Mouse (Mus musculus): ENCODE results near the gene Hdac10. TPM values are rescaled to one million over a fixed set of nuclear protein-coding genes. Genes with fewer than 3 reads are reported as not detected.

Gene Hdac10
- polyA plus RNA-seq, 1 experiment: 19.0 TPM

GRCm38 (mm10) chr15:89136461-89137155 lies 8.1 kb upstream of the Hdac10 start:
- H3K27me3 ChIP-seq (ENCODE audit: control insufficient read depth, insufficient read depth, low read length): peaks cover 24% of the 10 kb centered on the region
- H3K4me3 ChIP-seq (ENCODE audit: low read depth, low read length): no peak overlapping the region
- H3K4me1 ChIP-seq (ENCODE audit: control insufficient read depth, insufficient read depth, insufficient read length, low read length): peaks cover 4% of the 10 kb centered on the region
- no peak overlapping the region for H3K27ac ChIP-seq (ENCODE audit: insufficient read depth, low read depth, low read length)
- no peaks in the 10 kb centered on the region for H3K36me3 ChIP-seq (ENCODE audit: control insufficient read depth, insufficient read depth, low read length)
- 86% methylated on average over 5 of the region's 5 CpGs for WGBS
- TF ChIP-seq CTCF (IDR thresholded peaks at IDR 0.05; ENCODE audit: extremely low read depth, insufficient read length, insufficient replicate concordance, low read depth, low read length) (no peak), POLR2A (IDR thresholded peaks at IDR 0.05; ENCODE audit: low read depth, low read length) (no peak)

- peaks cover 10% of the 10 kb centered on the region; the same call in 1 of the 2 replicates for H3K4me1 ChIP-seq (ENCODE audit: control insufficient read depth, insufficient read depth, insufficient read length, low read length)
- TF ChIP-seq CTCF (IDR thresholded peaks at IDR 0.05; ENCODE audit: extremely low read depth, insufficient read length, insufficient replicate concordance, low read depth, low read length) (no peak), POLR2A (IDR thresholded peaks at IDR 0.05; ENCODE audit: low read depth, low read length) (no peak)
- WGBS: 75% methylated on average over 3 of the region's 3 CpGs
Measured at GRCm38 (mm10) chr15:89131316-89131715, 2.8 kb upstream of the Hdac10 start.

GRCm38 (mm10) chr15:89130245-89130644 lies 1.7 kb upstream of the Hdac10 start:
- H3K4me3 ChIP-seq (ENCODE audit: low read depth, low read length): no peak overlapping the region
- peaks cover 10% of the 10 kb centered on the region; the same call in 1 of the 2 replicates for H3K4me1 ChIP-seq (ENCODE audit: control insufficient read depth, insufficient read depth, insufficient read length, low read length)
- no peaks in the 10 kb centered on the region for H3K36me3 ChIP-seq (ENCODE audit: control insufficient read depth, insufficient read depth, low read length)
- no peaks in the 10 kb centered on the region for H3K27me3 ChIP-seq (ENCODE audit: control insufficient read depth, insufficient read depth, low read length)
- no peak for TF ChIP-seq CTCF (IDR thresholded peaks at IDR 0.05; ENCODE audit: extremely low read depth, insufficient read length, insufficient replicate concordance, low read depth, low read length)
- no peak for TF ChIP-seq POLR2A (IDR thresholded peaks at IDR 0.05; ENCODE audit: low read depth, low read length)
- H3K27ac ChIP-seq (ENCODE audit: insufficient read depth, low read depth, low read length): no peak overlapping the region

More at GRCm38 (mm10) chr15:89131316-89131715, 2.8 kb upstream of the Hdac10 start:
- Histone ChIP-seq H3K27me3 (ENCODE audit: control insufficient read depth, insufficient read depth, low read length) (no peaks in the 10 kb centered on the region), H3K27ac (ENCODE audit: insufficient read depth, low read depth, low read length) (no peak overlapping the region), H3K4me3 (ENCODE audit: low read depth, low read length) (no peak overlapping the region), H3K36me3 (ENCODE audit: control insufficient read depth, insufficient read depth, low read length) (no peaks in the 10 kb centered on the region)

GRCm38 (mm10) chr15:89127364-89127940 lies 1.0 kb downstream of the Hdac10 start:
- 39% methylated on average over 8 of the region's 8 CpGs for WGBS
- H3K4me3 ChIP-seq (ENCODE audit: low read depth, low read length): peak overlapping the region; percentile 81

GRCm38 (mm10) chr15:89126622-89127021 lies 1.9 kb downstream of the Hdac10 start:
- Histone ChIP-seq H3K36me3 (ENCODE audit: control insufficient read depth, insufficient read depth, low read length) (no peaks in the 10 kb centered on the region), H3K4me1 (ENCODE audit: control insufficient read depth, insufficient read depth, insufficient read length, low read length) (peaks cover 21% of the 10 kb centered on the region), H3K27ac (ENCODE audit: insufficient read depth, low read depth, low read length) (no peak overlapping the region), H3K4me3 (ENCODE audit: low read depth, low read length) (no peak overlapping the region), H3K27me3 (ENCODE audit: control insufficient read depth, insufficient read depth, low read length) (no peaks in the 10 kb centered on the region)
- TF ChIP-seq POLR2A (IDR thresholded peaks at IDR 0.05; ENCODE audit: low read depth, low read length): no peak
- WGBS: 89% methylated on average over 8 of the region's 8 CpGs

More at GRCm38 (mm10) chr15:89127364-89127940, 1.0 kb downstream of the Hdac10 start:
- H3K27me3 ChIP-seq (ENCODE audit: control insufficient read depth, insufficient read depth, low read length): no peaks in the 10 kb centered on the region
- H3K36me3 ChIP-seq (ENCODE audit: control insufficient read depth, insufficient read depth, low read length): no peaks in the 10 kb centered on the region
- peaks cover 17% of the 10 kb centered on the region for H3K4me1 ChIP-seq (ENCODE audit: control insufficient read depth, insufficient read depth, insufficient read length, low read length)
- TF ChIP-seq CTCF (IDR thresholded peaks at IDR 0.05; ENCODE audit: extremely low read depth, insufficient read length, insufficient replicate concordance, low read depth, low read length) (no peak), POLR2A (IDR thresholded peaks at IDR 0.05; ENCODE audit: low read depth, low read length) (no peak)
- H3K27ac ChIP-seq (ENCODE audit: insufficient read depth, low read depth, low read length): no peak overlapping the region

GRCm38 (mm10) chr15:89125351-89125750 lies 3.1 kb downstream of the Hdac10 start:
- H3K27me3 ChIP-seq (ENCODE audit: control insufficient read depth, insufficient read depth, low read length): no peaks in the 10 kb centered on the region
- H3K36me3 ChIP-seq (ENCODE audit: control insufficient read depth, insufficient read depth, low read length): no peaks in the 10 kb centered on the region
- 94% methylated on average over 9 of the region's 9 CpGs for WGBS
- H3K4me3 ChIP-seq (ENCODE audit: low read depth, low read length): no peak overlapping the region
- no peak overlapping the region for H3K27ac ChIP-seq (ENCODE audit: insufficient read depth, low read depth, low read length)
- peaks cover 21% of the 10 kb centered on the region for H3K4me1 ChIP-seq (ENCODE audit: control insufficient read depth, insufficient read depth, insufficient read length, low read length)
- TF ChIP-seq POLR2A (IDR thresholded peaks at IDR 0.05; ENCODE audit: low read depth, low read length) (no peak), CTCF (IDR thresholded peaks at IDR 0.05; ENCODE audit: extremely low read depth, insufficient read length, insufficient replicate concordance, low read depth, low read length) (no peak)

GRCm38 (mm10) chr15:89124312-89124711 lies 4.2 kb downstream of the Hdac10 start:
- 94% methylated on average over 3 of the region's 3 CpGs for WGBS
- no peak for TF ChIP-seq CTCF (IDR thresholded peaks at IDR 0.05; ENCODE audit: extremely low read depth, insufficient read length, insufficient replicate concordance, low read depth, low read length)
- no peak for TF ChIP-seq POLR2A (IDR thresholded peaks at IDR 0.05; ENCODE audit: low read depth, low read length)
- no peak overlapping the region for H3K4me3 ChIP-seq (ENCODE audit: low read depth, low read length)
- H3K36me3 ChIP-seq (ENCODE audit: control insufficient read depth, insufficient read depth, low read length): 0 out of 2 replicates have a peak, but pooled peaks cover 4% of the 10 kb centered on the region
- peaks cover 21% of the 10 kb centered on the region for H3K4me1 ChIP-seq (ENCODE audit: control insufficient read depth, insufficient read depth, insufficient read length, low read length)
- H3K27ac ChIP-seq (ENCODE audit: insufficient read depth, low read depth, low read length): no peak overlapping the region
- no peaks in the 10 kb centered on the region for H3K27me3 ChIP-seq (ENCODE audit: control insufficient read depth, insufficient read depth, low read length)

All from small intestine, adult 2 months (tissue).